Mouse (Mus musculus) megakaryocyte, embryonic 14.5 days (primary cell): ENCODE results near the gene Vrk2. TPM values are rescaled to one million over a fixed set of nuclear protein-coding genes. Genes with fewer than 3 reads are reported as not detected.

Experiments used
- H3K27me3 ChIP-seq: replicated peaks from 2 replicates; pipeline ENCODE3; 2012; ENCODE audit warnings: inconsistent platforms
- H3K36me3 ChIP-seq: replicated peaks from 2 replicates; pipeline ENCODE3; 2012; ENCODE audit warnings: low read length, inconsistent platforms, mixed read lengths
- H3K4me1 ChIP-seq: 2 replicates; pipeline ENCODE4 v1.6.1; 2012; ENCODE audit warnings: inconsistent platforms
- H3K4me3 ChIP-seq: replicated peaks from 2 replicates; pipeline ENCODE3; 2012; ENCODE audit warnings: moderate library complexity, mild to moderate bottlenecking, inconsistent platforms
- H3K9me3 ChIP-seq: 2 replicates; pipeline ENCODE4 v1.6.1; 2012; ENCODE audit warnings: inconsistent platforms
- FLI1 ChIP-seq: IDR thresholded peaks from 2 replicates; pipeline ENCODE4 v1.6.1; 2012; ENCODE audit warnings: low read length, inconsistent platforms, mixed read lengths
- GATA1 ChIP-seq: IDR thresholded peaks from 3 replicates; pipeline ENCODE4 v1.6.1; 2012; ENCODE audit warnings: mixed read lengths, low read length, inconsistent platforms, borderline replicate concordance
- polyA plus RNA-seq: library from polyadenylated mRNA; stranded (reverse); fragments of >175 nt; gene quantifications from 2 replicates; pipeline ENCODE4 v1.2.3, GENCODE M21; 2012; ENCODE audit warnings: low replicate concordance; ENCODE audit not compliant: insufficient read depth

Gene Vrk2
- polyA plus RNA-seq, 1 experiment: 5.2 TPM

DNA sequence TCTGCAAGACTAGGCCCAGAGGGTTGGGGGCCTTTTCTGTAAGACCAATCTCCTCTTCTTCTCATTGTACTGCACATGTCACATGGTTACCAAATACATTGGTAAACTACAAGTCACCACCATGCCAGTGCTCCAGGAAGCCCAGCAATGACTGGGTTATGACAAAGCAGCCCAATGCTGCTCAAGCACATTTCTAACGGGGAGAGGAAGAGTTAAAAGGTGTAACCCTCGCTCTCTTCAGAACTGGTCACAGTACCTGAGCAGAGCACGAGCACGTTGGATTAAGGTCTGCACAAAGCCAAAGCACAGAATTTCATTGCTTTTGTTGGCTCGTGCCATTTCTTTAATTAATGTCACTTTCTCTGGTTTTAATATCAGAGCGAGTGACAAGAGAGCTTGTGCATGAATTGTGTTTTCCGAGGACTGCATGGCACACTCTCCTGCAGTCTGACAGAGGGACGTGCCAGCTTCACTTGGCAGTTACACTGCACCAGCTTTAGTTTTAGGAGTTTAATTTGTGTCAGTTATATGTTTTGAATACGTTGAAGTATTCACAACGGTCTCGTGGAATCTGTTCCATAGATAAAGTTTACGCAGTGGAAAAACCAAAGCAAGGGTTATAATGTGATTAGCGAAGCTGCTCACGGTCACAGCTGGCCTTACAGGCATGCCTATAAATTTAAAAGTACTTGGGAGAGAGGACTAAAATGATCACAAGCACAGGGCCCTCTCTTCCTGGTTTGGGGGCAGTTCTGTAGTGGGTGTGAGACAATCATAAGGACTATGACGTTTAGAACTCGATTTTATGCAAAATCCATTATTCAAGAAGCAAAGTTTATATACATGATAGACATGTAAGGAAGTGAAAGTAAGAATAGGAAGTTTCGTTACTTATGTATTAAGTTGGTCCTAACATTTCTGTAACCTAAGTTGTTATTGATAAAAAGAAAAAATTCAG, 8.1 kb downstream of the Vrk2 start:
- H3K36me3 ChIP-seq: peaks cover 59% of the 10 kb centered on the region
- no peaks in the 10 kb centered on the region for H3K27me3 ChIP-seq
- no peak for TF ChIP-seq FLI1
- no peak for TF ChIP-seq GATA1
- no peaks in the 10 kb centered on the region for H3K9me3 ChIP-seq
- H3K4me3 ChIP-seq: no peak overlapping the region
- peaks cover 28% of the 10 kb centered on the region for H3K4me1 ChIP-seq

GRCm38 (mm10) chr11:26551551-26551950, 42.2 kb downstream of the Vrk2 start:
- TF ChIP-seq FLI1: no peak
- no peak for TF ChIP-seq GATA1
- Histone ChIP-seq H3K4me1 (peaks cover 13% of the 10 kb centered on the region), H3K9me3 (no peaks in the 10 kb centered on the region), H3K27me3 (no peaks in the 10 kb centered on the region), H3K36me3 (peaks cover 24% of the 10 kb centered on the region), H3K4me3 (no peak overlapping the region)

DNA sequence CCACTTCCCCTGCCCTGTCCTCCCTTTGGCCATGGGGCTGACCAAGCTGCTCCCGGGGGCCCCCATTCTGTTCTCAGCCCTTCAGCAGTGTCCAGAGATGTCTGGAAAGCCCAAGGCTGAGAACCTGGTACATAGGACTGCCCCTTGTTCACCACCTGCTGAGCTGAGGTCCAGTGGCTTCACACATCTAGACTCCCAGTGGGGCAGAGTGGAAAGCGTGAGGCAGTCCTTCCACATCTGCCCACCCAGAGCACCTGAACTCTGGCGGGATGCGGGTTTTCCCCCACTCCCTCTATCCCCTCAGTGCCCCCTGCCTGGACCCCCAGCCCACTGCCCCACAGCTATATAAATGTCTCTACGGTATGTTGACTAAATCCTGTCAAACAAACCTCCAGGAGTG, 56.0 kb downstream of the Vrk2 start:
- H3K27me3 ChIP-seq: no peaks in the 10 kb centered on the region
- TF ChIP-seq FLI1 (no peak), GATA1 (no peak)
- H3K36me3 ChIP-seq: peaks cover 52% of the 10 kb centered on the region
- no peaks in the 10 kb centered on the region for H3K4me1 ChIP-seq
- no peak overlapping the region for H3K4me3 ChIP-seq
- no peaks in the 10 kb centered on the region for H3K9me3 ChIP-seq

GRCm38 (mm10) chr11:26533828-26534119, 60.0 kb downstream of the Vrk2 start:
- no peaks in the 10 kb centered on the region for H3K4me1 ChIP-seq
- no peaks in the 10 kb centered on the region for H3K27me3 ChIP-seq
- no peak for TF ChIP-seq FLI1
- no peak for TF ChIP-seq GATA1
- H3K4me3 ChIP-seq: no peak overlapping the region
- peaks cover 5% of the 10 kb centered on the region; the same call in 1 of the 2 replicates for H3K9me3 ChIP-seq
- peaks cover 63% of the 10 kb centered on the region for H3K36me3 ChIP-seq

- TF ChIP-seq GATA1: no peak
- no peak for TF ChIP-seq FLI1
- peaks cover 5% of the 10 kb centered on the region; the same call in 1 of the 2 replicates for H3K9me3 ChIP-seq
- no peak overlapping the region for H3K4me3 ChIP-seq
- H3K4me1 ChIP-seq: no peaks in the 10 kb centered on the region
- peaks cover 58% of the 10 kb centered on the region for H3K36me3 ChIP-seq
- H3K27me3 ChIP-seq: no peaks in the 10 kb centered on the region
Observed at GRCm38 (mm10) chr11:26532994-26533827, 60.6 kb downstream of the Vrk2 start.

- peaks cover 5% of the 10 kb centered on the region; the same call in 1 of the 2 replicates for H3K9me3 ChIP-seq
- H3K4me3 ChIP-seq: no peak overlapping the region
- no peaks in the 10 kb centered on the region for H3K27me3 ChIP-seq
- H3K36me3 ChIP-seq: peaks cover 53% of the 10 kb centered on the region
- no peaks in the 10 kb centered on the region for H3K4me1 ChIP-seq
- TF ChIP-seq GATA1: no peak
Observed at GRCm38 (mm10) chr11:26526861-26527260, 66.9 kb downstream of the Vrk2 start.

DNA sequence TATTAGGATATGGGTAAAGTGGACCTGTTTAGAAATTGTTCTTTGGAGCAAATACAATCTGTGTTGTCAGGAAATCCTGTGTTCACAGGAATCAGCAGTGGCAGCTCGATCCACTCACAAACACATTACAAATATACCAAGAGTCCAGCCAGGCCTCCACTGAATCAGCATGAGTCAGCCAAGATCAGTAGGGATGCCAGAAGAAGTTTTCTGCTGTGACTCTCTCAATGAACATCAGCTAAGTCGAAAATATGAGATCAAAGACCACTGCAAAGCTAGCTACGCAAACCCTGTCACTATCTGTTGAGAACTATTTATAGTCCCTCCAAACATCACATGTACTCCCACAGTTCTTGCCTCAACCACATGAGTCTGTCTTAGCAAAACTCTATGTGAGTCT, 74.8 kb downstream of the Vrk2 start:
- TF ChIP-seq FLI1 (no peak), GATA1 (no peak)
- peaks cover 10% of the 10 kb centered on the region for H3K36me3 ChIP-seq

GRCm38 (mm10) chr11:26516086-26516485, 77.7 kb downstream of the Vrk2 start:
- Histone ChIP-seq H3K4me1 (peaks cover 11% of the 10 kb centered on the region), H3K4me3 (no peak overlapping the region), H3K9me3 (no peaks in the 10 kb centered on the region), H3K36me3 (peaks cover 12% of the 10 kb centered on the region), H3K27me3 (no peaks in the 10 kb centered on the region)
- TF ChIP-seq GATA1: no peak
- TF ChIP-seq FLI1: no peak

More for the DNA sequence above, 74.8 kb downstream of the Vrk2 start:
- H3K4me1 ChIP-seq: peaks cover 11% of the 10 kb centered on the region
- no peaks in the 10 kb centered on the region for H3K27me3 ChIP-seq
- no peak overlapping the region for H3K4me3 ChIP-seq
- no peaks in the 10 kb centered on the region for H3K9me3 ChIP-seq

DNA sequence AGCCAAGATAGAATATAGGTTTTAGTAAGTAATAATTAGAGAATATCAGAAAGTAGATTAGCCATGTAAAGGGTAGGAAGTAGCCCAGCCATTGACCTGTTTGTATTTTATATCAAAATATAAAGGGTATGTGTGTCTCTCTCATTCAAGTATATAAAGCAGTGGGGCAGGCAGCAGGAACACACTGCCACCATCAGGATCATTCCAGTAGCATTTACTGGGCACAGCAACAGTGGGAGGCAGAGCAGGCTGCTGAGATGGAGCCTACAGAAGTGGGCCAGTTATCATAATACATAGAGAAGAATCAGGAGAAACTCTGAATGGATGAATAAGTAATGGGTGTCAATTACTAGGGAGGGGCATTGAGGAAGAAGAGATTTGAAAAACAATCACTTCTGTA, 80.1 kb downstream of the Vrk2 start:
- H3K36me3 ChIP-seq: peaks cover 23% of the 10 kb centered on the region

DNA sequence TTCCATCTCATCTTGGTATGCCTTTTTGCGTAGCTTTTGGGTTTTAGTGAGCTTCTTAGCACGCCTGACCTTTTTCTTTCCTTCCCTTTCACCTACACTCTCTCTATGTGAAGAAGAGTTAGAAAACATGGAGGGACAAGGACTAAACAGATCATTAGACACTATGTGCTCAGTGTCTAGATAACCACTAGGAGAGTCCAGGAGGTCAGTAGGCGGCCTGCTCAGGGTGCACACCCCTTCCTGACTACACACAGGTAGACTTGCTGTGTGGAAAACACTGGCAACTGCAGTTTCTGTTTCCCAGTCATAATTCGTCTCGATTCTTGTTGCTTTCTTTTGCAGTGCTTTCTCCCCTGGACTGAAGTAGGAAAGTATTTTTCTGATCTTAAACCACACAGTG, 97.8 kb downstream of the Vrk2 start:
- Histone ChIP-seq H3K27me3 (no peaks in the 10 kb centered on the region), H3K4me1 (no peaks in the 10 kb centered on the region), H3K36me3 (peaks cover 30% of the 10 kb centered on the region), H3K9me3 (no peaks in the 10 kb centered on the region), H3K4me3 (no peak overlapping the region)
- TF ChIP-seq GATA1 (no peak), FLI1 (no peak)

More for the DNA sequence above, 80.1 kb downstream of the Vrk2 start:
- Histone ChIP-seq H3K9me3 (peaks cover 4% of the 10 kb centered on the region), H3K4me3 (no peak overlapping the region), H3K27me3 (no peaks in the 10 kb centered on the region), H3K4me1 (peaks cover 3% of the 10 kb centered on the region; the same call in 1 of the 2 replicates)
- TF ChIP-seq FLI1 (no peak), GATA1 (no peak)
